Mouse (Mus musculus): ENCODE results near the gene Serpinh1.

- TF ChIP-seq CTCF (IDR thresholded peaks at IDR 0.05; ENCODE audit: insufficient read depth, low read depth, low read length) (no peak), POLR2A (IDR thresholded peaks at IDR 0.05; ENCODE audit: insufficient read depth, low read depth, low read length) (no peak)
Measured at GRCm38 (mm10) chr7:99316207-99316606, 36.8 kb downstream of the Serpinh1 start.
